Mouse (Mus musculus) cerebellum, postnatal 10 days (tissue): ENCODE results near the gene Foxa3.
"Not testable (repeated sequence)": the region's sequence is repeated elsewhere in the genome, so short reads cannot be mapped to it uniquely, and the experiment has no call there.

ENCODE experiments used
- DNase-seq, 2 experiments: peaks; one replicate each; pipeline ENCODE4 v3.0.0; 2021; ENCODE audit warnings: mixed read lengths in 2 of 2

Foxa3 gene

DNA sequence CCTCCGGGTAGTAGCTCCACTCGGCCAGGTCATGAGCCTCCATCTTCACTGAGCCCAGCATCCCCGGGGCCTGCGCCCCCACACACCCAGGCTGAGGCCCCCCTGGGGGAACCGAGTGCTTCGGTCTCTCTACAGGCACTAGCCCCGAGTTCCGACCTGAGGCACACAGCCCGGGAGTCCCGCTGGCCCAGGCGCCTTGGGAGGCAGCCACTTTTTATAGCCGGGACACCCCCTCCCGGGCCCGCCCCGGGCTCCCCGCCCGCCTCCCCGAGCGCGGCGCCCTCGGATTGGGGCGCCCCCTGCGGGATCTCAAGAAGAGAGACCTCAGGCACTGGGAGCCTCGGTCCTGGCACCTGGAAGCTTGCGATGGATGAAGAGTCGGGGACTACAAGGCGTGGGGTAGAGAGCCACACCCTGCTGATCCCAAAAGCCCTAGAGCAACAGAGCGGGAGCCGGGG, at the start of gene Foxa3:
Gene Foxa3 (minus strand): TSS at position 182 of the 458 bp plus-strand sequence.
- DNase-seq, result peak; percentile 53 to 59

GRCm38 (mm10) chr7:19071024-19071423, 47.7 kb upstream of the Foxa3 start:
- not testable (repeated sequence) for DNase-seq

DNA sequence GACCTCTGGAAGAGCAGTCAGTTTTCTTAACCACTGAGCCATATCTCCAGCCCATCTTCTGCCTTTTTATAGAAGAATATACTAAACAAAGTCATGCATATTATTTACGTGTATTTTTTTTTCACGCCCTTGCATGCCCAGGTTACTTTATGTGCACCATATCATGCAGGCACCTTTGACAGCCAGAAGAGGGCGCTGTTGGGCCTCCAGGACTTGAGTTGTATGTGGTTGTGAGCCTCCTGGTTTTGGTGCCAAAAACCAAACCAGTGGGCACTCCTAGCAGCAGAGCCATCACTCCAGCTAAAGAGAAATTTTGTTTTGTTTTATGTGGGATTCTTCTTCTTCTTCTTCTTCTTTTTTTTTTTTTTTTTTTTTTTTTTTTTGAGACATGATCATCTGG, 46.2 kb upstream of the Foxa3 start:
- DNase-seq, result peak in 1 of 2 experiments; percentile 49

GRCm38 (mm10) chr7:19068707-19069106, 45.4 kb upstream of the Foxa3 start:
- DNase-seq, result peak; percentile 83 to 88

GRCm38 (mm10) chr7:19067935-19068334, 44.6 kb upstream of the Foxa3 start:
- DNase-seq, result no peak

- no peak for DNase-seq
These were observed 43.7 kb upstream of the Foxa3 start for GRCm38 (mm10) chr7:19067063-19067462.

GRCm38 (mm10) chr7:19065896-19066295, 42.6 kb upstream of the Foxa3 start:
- DNase-seq, result no peak

- no peak for DNase-seq
These were observed 34.1 kb upstream of the Foxa3 start for GRCm38 (mm10) chr7:19057405-19057804.

DNA sequence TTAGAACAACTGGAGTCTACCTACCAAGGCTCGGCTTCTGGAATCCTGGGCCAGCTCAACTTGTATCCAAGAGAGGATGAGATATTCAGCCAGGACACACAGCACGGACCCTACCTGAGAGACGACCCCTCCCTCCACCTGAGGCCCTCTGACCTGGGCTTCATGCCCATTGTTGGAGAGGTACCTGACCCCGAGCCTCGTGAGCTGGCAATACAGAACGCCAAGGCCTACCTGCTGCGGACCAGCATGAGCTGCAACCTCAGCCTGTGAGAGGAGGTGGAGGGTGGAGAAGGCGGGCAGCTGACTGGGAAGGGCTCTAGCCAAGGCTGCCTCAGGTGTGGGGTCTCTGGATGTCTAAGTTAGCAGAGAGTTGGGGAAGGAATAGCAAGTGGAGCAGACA, 31.8 kb upstream of the Foxa3 start:
- no peak for DNase-seq

GRCm38 (mm10) chr7:19054777-19055076, 31.4 kb upstream of the Foxa3 start:
- no peak for DNase-seq

DNA sequence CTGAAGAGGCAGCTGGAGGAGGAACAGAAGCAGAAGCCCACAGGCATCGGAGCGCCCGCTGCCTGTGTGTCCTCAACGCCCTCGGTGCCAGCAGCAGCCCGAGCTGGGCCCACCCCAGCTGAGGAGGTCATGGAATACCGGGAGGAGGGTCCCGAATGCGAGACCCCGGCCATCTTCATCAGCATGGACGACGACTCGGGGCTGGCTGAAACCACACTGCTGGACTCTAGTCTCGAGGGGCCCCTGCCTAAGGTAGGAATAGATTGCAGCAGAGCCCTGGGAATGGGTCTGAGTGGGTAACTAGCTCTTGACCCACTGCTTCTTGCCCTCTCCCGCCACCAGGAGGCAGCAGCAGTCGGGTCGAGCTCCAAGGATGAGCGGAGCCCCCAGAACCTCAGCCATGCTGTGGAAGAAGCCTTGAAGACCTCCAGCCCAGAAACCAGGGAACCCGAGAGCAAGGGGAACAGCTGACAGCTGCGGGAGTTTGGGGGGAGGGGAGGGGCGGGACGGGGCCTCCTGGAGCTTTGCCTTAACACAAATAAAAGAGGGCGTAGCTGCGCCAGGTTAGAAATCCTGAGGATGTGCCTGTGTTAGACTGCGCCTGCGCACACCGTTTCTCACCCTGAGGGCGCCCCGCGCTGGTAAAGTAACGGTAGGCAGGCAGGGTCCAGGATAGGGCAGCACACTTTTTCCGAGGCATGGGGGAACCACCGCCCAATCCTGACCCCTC, 30.9 kb upstream of the Foxa3 start, which contains the start of gene Rsph6a:
Gene Rsph6a (plus strand): TSS at position 644 of the 730 bp plus-strand sequence.
- DNase-seq, result peak; percentile 86 to 89

GRCm38 (mm10) chr7:19053136-19053532, 29.8 kb upstream of the Foxa3 start:
- DNase-seq, result no peak

DNA sequence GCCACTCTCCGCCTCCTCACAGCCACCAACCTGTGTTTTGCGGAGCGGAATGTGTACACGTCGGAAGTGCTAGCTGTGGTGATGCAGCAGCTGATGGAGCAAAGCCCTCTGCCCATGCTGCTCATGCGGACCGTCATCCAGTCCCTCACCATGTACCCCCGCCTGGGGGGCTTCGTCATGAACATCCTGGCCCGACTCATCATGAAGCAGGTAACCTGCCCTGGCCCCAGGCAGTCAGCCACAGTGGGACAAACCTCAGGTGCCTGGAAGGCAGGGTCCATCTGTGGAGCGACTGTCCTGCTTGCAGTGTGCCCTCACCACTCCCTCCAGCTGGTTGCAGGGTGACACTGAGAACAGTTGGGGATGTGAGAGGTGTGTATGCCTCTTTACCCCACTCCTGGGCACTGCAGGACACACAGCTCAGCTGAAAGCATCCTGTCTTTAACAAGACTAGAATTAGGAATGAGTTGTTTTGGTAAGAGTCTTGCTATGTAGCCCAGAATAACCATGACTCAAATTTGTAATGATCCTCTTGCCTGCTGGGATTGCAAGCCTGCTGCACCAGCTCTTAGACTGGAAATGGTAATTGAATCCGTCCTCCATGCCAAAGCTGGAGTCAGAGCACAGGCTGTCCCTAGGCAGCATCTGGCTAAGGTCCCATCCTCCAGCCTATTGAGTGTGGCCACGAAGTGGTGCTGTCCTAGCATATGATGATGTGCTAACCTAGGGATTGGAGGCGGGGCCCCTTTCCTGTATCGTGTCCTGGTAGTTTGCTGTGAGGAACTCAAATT, 29.2 kb upstream of the Foxa3 start:
- DNase-seq, result peak; percentile 68

GRCm38 (mm10) chr7:19051161-19051560, 27.8 kb upstream of the Foxa3 start:
- DNase-seq, result no peak

GRCm38 (mm10) chr7:19050172-19050571, 26.8 kb upstream of the Foxa3 start:
- DNase-seq, result peak; percentile 52 to 62

DNA sequence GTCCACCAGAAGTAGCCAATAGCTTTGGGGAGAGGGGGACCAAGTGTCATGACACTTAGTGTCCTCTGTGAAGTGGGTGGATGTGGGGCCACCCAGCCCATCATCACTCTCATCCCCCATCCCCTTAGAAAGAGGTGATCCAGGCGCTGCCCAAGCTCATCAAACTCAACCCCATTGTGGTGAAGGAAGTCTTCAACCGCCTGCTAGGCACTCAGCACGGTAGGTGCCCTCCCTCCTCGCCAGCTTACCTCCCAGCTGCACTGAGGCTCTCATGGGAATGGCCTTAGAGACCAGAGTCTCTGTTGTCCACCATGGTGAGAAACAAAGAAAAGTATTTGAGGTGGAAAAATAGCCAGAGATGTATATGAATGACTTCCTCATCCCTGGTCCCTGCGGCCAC, 25.9 kb upstream of the Foxa3 start:
- no peak for DNase-seq

DNA sequence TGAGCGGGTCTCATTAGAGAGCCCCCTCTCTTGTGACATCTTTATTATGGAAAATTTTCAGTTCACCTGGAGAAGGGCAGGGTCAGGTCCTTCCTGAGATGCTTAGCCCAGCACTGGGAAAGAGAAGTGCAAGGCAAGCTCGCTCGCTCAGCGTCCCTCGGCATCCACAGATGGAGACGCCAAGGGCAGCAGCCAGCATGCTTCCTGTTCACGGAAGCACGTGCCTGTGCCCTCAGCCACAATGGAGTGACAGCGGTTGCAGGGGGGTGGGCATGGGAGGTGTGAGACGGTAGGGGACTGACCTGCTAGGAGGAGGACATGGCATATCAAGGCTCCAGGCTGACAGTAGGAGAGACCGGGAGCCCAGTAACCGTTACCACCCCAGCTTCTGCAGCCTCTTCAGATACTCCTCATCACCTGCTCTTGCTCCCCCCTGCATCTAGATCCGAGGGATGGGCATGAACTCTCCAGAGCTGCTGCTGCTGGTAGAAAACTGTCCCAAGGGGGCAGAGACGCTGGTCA, 24.7 kb upstream of the Foxa3 start:
- peak in 1 of 2 experiments; percentile 20 for DNase-seq

- DNase-seq, result peak; percentile 91 to 93
These were observed 23.1 kb upstream of the Foxa3 start for GRCm38 (mm10) chr7:19046286-19047069.

- DNase-seq, result no peak
These were observed 21.3 kb upstream of the Foxa3 start for GRCm38 (mm10) chr7:19044616-19045015.

DNA sequence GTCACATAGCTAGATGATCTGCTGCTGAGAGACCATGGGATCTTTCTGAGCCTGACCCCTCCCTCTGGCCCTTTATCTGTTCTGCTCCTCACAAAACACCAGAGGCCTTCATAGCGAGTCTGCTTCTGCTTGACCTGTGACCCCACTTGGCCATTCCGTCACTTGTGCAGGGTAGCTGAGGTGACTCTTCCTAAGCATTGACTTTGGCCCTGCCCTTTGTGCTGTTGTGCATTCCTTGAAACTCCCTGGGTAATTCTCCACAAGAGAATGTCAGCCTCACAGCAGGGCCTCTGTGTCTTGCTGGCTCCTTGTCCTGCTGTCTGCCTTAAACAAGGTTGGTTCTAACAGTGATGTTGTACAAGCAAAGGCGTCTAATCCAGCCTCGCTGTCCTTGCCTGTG, 8.3 kb upstream of the Foxa3 start:
- DNase-seq, result no peak

DNA sequence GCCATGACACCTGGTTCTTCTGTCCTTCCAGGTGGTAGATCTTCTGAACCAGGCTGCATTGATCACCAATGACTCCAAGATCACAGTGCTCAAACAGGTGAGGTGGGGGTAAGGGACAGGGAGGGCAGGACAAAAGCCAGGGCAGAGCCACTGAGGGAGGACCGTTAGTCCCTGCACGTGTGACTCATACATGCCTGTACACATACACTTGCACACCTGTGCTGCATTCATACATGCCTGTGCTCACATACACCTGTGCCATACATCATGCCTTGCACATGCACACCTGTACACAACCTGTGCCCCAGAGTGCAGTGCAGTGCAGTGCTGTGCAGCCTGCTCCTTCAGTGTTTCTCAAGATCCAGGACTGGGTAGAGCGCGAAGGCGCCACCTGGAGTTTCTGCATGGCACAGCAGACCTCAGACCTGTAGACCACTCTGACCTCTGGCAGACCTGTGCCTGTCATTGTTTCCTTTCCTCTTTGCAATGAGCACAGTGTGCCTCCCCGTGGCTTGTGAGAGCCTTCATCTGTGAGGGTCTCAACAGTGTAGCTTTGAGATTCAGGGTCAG, 5.8 kb upstream of the Foxa3 start:
- peak; percentile 73 to 79 for DNase-seq

GRCm38 (mm10) chr7:19028067-19028466, 4.7 kb upstream of the Foxa3 start:
- DNase-seq, result no peak
